Mouse (Mus musculus) forebrain, embryonic 14.5 days (tissue): Measurements from ENCODE around the gene Zc3h15. TPM values are rescaled to one million over a fixed set of nuclear protein-coding genes. Genes with fewer than 3 reads are reported as not detected.
"Not testable (repeated sequence)": the region's sequence is repeated elsewhere in the genome, so short reads cannot be mapped to it uniquely, and the experiment has no call there.

ENCODE experiments used
- ATAC-seq: fragments of 200-750 bp; cut with Nextera tagmentation; 2 replicates; pipeline ENCODE4 v1.8.0; 2017; ENCODE audit warnings: mild to moderate bottlenecking, moderate library complexity
- DNase-seq: peaks from one replicate; pipeline ENCODE4 v3.0.0-alpha.2; 2015; ENCODE audit warnings: low spot score
- H3K27ac ChIP-seq: fragments of 300-500 bp; sonication (generic); 2 replicates; pipeline ENCODE4 v1.5.1; 2014; ENCODE audit warnings: low read depth, mild to moderate bottlenecking, control low read depth, low read length, moderate library complexity
- H3K27me3 ChIP-seq: fragments of 300-500 bp; sonication (generic); replicated peaks from 2 replicates; pipeline ENCODE4 v1.6.1; 2014; ENCODE audit warnings: low read length, control low read depth, mixed read lengths; ENCODE audit not compliant: control insufficient read depth, insufficient read depth
- H3K36me3 ChIP-seq: fragments of 300-500 bp; sonication (generic); 2 replicates; pipeline ENCODE4 v1.6.1; 2014; ENCODE audit warnings: low read length, control low read depth; ENCODE audit not compliant: control insufficient read depth, insufficient read depth
- H3K4me1 ChIP-seq: fragments of 300-500 bp; sonication (generic); 2 replicates; pipeline ENCODE4 v1.6.1; 2014; ENCODE audit warnings: antibody characterized with exemption, low read length, control low read depth; ENCODE audit not compliant: control insufficient read depth, insufficient read depth
- H3K4me2 ChIP-seq: fragments of 300-500 bp; sonication (generic); 2 replicates; pipeline ENCODE4 v1.6.1; 2014; ENCODE audit warnings: mild to moderate bottlenecking, control low read depth, low read length
- H3K4me3 ChIP-seq: fragments of 300-500 bp; sonication (generic); 2 replicates; pipeline ENCODE4 v1.5.1; 2014; ENCODE audit warnings: low read depth, low read length, control low read depth
- H3K9ac ChIP-seq: fragments of 300-500 bp; sonication (generic); 2 replicates; pipeline ENCODE4 v1.6.1; 2014; ENCODE audit warnings: mild to moderate bottlenecking, low read length, control low read depth, moderate library complexity
- H3K9me3 ChIP-seq: fragments of 300-500 bp; sonication (generic); replicated peaks from 2 replicates; pipeline ENCODE4 v1.6.1; 2016; ENCODE audit warnings: low read length, control low read depth, mixed read lengths; ENCODE audit not compliant: control insufficient read depth
- WGBS: fragments of 180-500 bp; shearing (Covaris S2); extraction: QIAGEN DNeasy Blood & Tissue Kit; methylation state at CpG from one replicate; pipeline ENCODE4 v1.1.7; 2014; 5-methylcytosine and 5-hydroxymethylcytosine counted together
- polyA plus RNA-seq: library from polyadenylated mRNA; unstranded; fragments of >200 nt; fragmentation: Nextera tagmentation; extraction: Ambion mirVana; gene quantifications from 2 replicates; pipeline ENCODE4 v1.2.1, GENCODE M21; 2014

Gene Zc3h15
- polyA plus RNA-seq, 1 experiment from 2014 or later = 132 TPM

DNA sequence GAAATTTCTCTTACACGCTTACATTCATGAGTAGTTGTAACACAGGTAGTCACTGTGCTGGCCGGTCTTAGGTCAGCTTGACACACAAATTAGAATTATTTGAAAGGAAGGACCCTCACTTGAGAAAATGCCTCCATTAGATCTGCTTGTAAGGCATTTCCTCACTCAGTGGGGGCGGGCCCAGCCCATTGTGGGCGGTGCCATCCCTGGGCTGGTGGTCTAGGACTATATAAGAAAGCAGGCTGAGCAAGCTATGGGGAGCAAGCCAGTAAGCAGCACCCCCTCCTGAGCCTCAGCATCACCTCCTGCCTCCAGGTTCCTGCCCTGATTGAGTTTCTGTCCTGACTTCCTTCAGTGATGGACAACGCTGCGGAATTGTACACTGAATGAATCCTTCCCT is 16.3 kb upstream of the Zc3h15 start:
- ATAC-seq (no peak), DNase-seq (no peak)
- Histone ChIP-seq H3K9me3 (no peaks in the 10 kb centered on the region), H3K4me3 (no peak overlapping the region), H3K4me1 (no peaks in the 10 kb centered on the region), H3K27ac (no peak overlapping the region), H3K4me2 (no peak overlapping the region), H3K27me3 (no peaks in the 10 kb centered on the region), H3K9ac (no peak overlapping the region), H3K36me3 (no peaks in the 10 kb centered on the region)
- 88% methylated on average over 6 of the region's 6 CpGs for WGBS

DNA sequence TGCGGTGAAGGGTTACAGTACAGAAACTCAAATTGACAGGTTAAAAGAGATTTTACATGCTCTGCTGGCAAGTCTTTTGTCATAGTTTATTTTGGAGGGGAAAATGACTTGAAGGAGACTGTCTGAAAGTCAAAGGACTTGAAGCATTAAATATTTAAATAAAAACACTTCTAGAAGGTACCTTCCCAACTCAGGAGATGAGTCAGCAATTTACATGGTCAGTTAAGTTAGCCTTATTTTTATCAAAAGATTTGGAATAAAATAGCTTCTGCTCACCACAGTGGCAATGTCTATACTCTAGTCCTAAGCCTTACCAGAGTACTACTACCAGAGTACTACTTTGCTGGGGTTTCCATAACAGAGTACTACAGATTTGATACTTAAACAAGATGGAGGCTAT is 2.2 kb upstream of the Zc3h15 start:
- DNase-seq = no peak
- no peak overlapping the region for H3K4me2 ChIP-seq
- H3K27me3 ChIP-seq = no peaks in the 10 kb centered on the region
- 100% methylated on average over 1 of the region's 1 CpGs for WGBS
- H3K27ac ChIP-seq = no peak overlapping the region
- no peak overlapping the region for H3K4me3 ChIP-seq
- H3K36me3 ChIP-seq = no peaks in the 10 kb centered on the region
- H3K9ac ChIP-seq = no peak overlapping the region
- no peaks in the 10 kb centered on the region for H3K9me3 ChIP-seq
- ATAC-seq = no peak
- H3K4me1 ChIP-seq = 0 out of 2 replicates have a peak, but pooled peaks cover 4% of the 10 kb centered on the region

DNA sequence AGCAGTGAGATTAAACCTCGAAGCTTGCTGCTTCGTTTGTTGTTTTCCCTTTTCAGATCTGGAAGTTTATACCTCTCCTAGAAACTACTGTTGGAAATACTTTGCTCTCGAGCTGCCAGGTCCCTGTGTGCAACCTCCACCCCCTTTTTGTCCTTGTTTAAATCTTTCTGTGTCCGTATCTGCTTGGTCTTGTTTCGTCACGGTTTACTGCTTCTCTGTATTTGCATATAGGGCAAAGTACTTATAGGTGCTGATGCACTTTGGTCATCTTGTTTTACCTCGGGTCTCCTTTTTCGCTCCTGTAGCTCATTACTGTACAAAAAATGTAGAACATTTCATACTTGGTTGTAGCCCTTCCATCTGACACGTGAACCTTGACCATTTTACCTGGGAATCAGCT is 4.7 kb downstream of the Zc3h15 start:
- Histone ChIP-seq H3K36me3 (peaks cover 3% of the 10 kb centered on the region; the same call in 1 of the 2 replicates), H3K27me3 (no peaks in the 10 kb centered on the region), H3K9me3 (no peaks in the 10 kb centered on the region), H3K9ac (no peak overlapping the region), H3K27ac (no peak overlapping the region), H3K4me1 (0 out of 2 replicates have a peak, but pooled peaks cover 5% of the 10 kb centered on the region), H3K4me2 (no peak overlapping the region), H3K4me3 (no peak overlapping the region)
- ATAC-seq (no peak), DNase-seq (no peak)
- WGBS = 88% methylated on average over 9 of the region's 9 CpGs

DNA sequence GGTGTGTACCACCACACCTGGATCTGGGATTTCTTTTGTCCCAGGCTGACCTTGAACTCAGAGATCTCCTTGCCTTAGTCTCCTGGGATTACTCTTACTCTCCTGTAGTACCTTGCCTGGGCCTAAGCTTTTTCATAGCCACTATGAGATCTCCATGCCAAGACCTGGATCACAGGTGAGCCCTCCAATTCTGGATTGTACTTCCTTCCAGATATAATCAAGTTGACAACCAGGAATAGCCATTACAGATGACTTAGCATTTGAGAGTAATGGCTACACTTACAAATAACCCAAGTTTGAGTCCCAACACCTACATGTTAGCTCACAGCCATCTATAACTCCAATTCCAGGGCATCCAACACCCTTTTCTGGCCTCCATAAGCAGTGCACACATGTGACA is 8.4 kb downstream of the Zc3h15 start:
- Histone ChIP-seq H3K4me2 (no peak overlapping the region), H3K4me1 (0 out of 2 replicates have a peak, but pooled peaks cover 2% of the 10 kb centered on the region), H3K27ac (no peak overlapping the region), H3K36me3 (peaks cover 10% of the 10 kb centered on the region; the same call in 1 of the 2 replicates), H3K27me3 (no peaks in the 10 kb centered on the region), H3K4me3 (no peak overlapping the region), H3K9ac (no peak overlapping the region), H3K9me3 (no peaks in the 10 kb centered on the region)
- DNase-seq = no peak
- no peak for ATAC-seq

DNA sequence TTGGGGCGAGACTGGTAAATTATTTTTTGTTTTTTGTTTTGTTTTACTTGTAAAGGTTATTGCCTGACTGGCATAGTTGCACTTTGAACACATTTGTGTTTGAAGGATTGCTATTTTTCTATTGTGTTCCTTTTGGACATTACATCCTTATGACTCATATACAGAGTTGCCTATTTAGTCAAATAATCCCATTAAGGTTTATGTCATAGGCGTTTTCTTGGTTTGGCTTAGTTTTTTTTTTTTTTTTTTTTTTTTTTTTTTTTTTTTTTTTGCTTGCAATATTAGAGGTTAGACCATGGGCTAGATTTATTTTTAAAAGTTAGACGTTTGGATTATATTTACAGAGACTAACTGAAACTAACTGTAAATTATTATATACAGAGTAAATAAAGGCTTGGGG is 15.0 kb downstream of the Zc3h15 start:
- H3K4me2 ChIP-seq = no peak overlapping the region
- peaks cover 38% of the 10 kb centered on the region for H3K36me3 ChIP-seq
- 90% methylated on average over 3 of the region's 3 CpGs for WGBS
- DNase-seq (no peak), ATAC-seq (no peak)
- no peaks in the 10 kb centered on the region for H3K4me1 ChIP-seq
- H3K27ac ChIP-seq = no peak overlapping the region
- H3K27me3 ChIP-seq = no peaks in the 10 kb centered on the region
- no peaks in the 10 kb centered on the region for H3K9me3 ChIP-seq
- H3K9ac ChIP-seq = no peak overlapping the region
- no peak overlapping the region for H3K4me3 ChIP-seq

DNA sequence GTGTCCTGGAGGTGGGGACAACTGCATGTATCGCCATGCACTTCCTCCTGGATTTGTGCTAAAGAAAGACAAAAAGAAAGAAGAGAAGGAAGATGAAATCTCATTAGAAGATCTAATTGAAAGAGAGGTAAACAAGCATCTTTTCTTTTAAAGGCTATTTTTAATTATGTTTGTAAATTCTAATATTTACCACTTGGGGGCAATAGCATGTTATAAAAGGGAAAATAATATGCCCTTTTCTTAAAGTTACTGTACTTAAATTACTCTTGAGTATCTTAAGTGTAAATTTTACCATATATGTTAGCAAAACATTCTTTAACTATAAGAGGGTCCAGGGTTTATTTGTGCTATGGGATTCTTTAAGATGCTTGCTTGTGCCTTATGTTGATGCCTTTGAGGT is 15.9 kb downstream of the Zc3h15 start:
- Histone ChIP-seq H3K27me3 (no peaks in the 10 kb centered on the region), H3K4me3 (no peak overlapping the region), H3K4me1 (no peaks in the 10 kb centered on the region), H3K27ac (no peak overlapping the region), H3K9ac (no peak overlapping the region), H3K4me2 (no peak overlapping the region), H3K36me3 (peaks cover 36% of the 10 kb centered on the region), H3K9me3 (no peaks in the 10 kb centered on the region)
- DNase-seq (peak; percentile 13), ATAC-seq (no peak)
- WGBS = 95% methylated on average over 1 of the region's 1 CpGs

DNA sequence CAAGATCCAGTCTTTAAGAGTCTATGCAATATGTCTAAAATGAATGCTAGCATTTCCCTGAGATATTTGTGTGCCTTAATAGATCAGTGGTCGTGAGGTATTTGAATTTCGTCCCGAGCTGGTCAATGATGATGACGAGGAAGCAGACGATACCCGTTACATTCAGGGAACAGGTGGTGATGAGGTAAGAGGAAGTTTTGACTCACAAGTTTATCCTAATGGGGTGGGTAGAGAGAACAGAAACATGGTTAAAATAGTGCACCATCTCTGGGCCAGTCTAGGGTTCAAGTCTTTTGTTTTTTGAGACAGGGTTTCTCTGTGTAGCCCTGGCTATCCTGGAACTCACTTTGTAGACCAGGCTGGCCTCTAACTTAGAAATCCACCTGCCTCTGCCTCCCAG is 17.1 kb downstream of the Zc3h15 start:
- 94% methylated on average over 6 of the region's 6 CpGs for WGBS
- Histone ChIP-seq H3K27ac (no peak overlapping the region), H3K36me3 (peaks cover 33% of the 10 kb centered on the region), H3K4me1 (no peaks in the 10 kb centered on the region), H3K9ac (no peak overlapping the region), H3K27me3 (no peaks in the 10 kb centered on the region), H3K9me3 (no peaks in the 10 kb centered on the region), H3K4me3 (no peak overlapping the region), H3K4me2 (no peak overlapping the region)
- no peak for ATAC-seq
- no peak for DNase-seq

DNA sequence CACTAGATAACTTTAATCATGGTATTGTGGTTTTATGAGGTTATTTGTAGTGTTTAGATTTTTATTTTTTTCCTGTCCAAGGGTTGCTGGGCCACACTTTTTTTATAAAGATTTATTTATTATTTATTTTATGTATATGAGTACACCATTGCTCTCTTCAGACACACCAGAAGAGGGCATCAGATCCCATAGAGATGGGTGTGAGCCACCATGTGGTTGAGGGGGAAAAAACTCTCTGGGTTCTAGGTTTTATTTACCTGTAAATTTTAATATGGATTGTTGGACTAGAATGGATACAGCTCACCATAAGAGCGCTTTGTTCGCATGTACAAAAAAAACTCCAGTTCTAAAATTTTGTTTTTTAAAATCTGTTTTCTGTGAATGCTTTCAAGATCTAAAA is 20.8 kb downstream of the Zc3h15 start:
- H3K4me3 ChIP-seq, H3K27ac ChIP-seq, ATAC-seq, DNase-seq, H3K9ac ChIP-seq, H3K4me2 ChIP-seq, H3K9me3 ChIP-seq, H3K27me3 ChIP-seq, H3K4me1 ChIP-seq: not testable (repeated sequence)
- peaks cover 30% of the 10 kb centered on the region for H3K36me3 ChIP-seq
- 98% methylated on average over 2 of the region's 2 CpGs for WGBS

DNA sequence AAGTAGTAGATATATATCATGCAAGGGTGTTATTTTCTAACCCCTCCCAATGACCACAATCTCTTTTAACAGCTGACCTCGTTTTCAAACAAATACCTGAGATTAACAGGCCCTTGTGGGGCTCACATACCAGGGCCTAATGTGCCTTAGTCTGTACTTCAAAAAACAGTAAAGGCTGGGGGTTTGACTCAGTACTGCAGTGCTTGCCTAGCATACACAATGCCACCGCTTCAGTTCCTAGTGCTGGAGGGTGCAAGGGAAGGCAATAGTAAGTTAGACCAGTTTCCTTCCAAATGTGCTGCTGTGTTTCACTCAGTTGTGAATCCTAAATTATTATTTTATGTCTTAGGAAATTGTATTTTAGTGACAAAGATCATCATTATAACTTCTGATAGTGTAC is 23.2 kb downstream of the Zc3h15 start:
- no peak overlapping the region for H3K9ac ChIP-seq
- DNase-seq (no peak), ATAC-seq (no peak)
- H3K36me3 ChIP-seq = peaks cover 19% of the 10 kb centered on the region
- no peaks in the 10 kb centered on the region for H3K9me3 ChIP-seq
- H3K27ac ChIP-seq = no peak overlapping the region
- no peaks in the 10 kb centered on the region for H3K27me3 ChIP-seq
- H3K4me1 ChIP-seq = no peaks in the 10 kb centered on the region
- WGBS = 89% methylated on average over 2 of the region's 2 CpGs
- H3K4me3 ChIP-seq = no peak overlapping the region
- no peak overlapping the region for H3K4me2 ChIP-seq
